Mouse (Mus musculus) CH12.LX (cell line): ENCODE results near the gene Tnni2. TPM values are rescaled to one million over a fixed set of nuclear protein-coding genes. Genes with fewer than 3 reads are reported as not detected.

Experiments
- DNase-seq: peaks from one replicate; pipeline ENCODE4 v3.0.0-alpha.2; 2013; ENCODE audit errors: extremely low read depth
- H3K27ac ChIP-seq: 2 replicates; pipeline ENCODE4 v1.5.1; 2012; ENCODE audit warnings: low read depth, mild to moderate bottlenecking, control low read depth, moderate library complexity; ENCODE audit not compliant: insufficient read depth
- H3K27me3 ChIP-seq: replicated peaks from 2 replicates; pipeline ENCODE3; 2012; ENCODE audit warnings: inconsistent platforms
- H3K36me3 ChIP-seq, 2 experiments: replicated peaks in 1 of 2; 2 replicates each; pipeline versions ENCODE3 to v1.6.1; 2012; ENCODE audit warnings: inconsistent platforms in 1 of 2, low read length in 1 of 2, mild to moderate bottlenecking in 1 of 2, mixed read lengths in 1 of 2, moderate library complexity in 1 of 2; ENCODE audit not compliant: control insufficient read depth in 1 of 2, insufficient read depth in 1 of 2
- H3K4me1 ChIP-seq, 2 experiments: 2 replicates each; pipeline ENCODE4 v1.6.1; 2012; ENCODE audit warnings: inconsistent platforms in 1 of 2, moderate library complexity in 1 of 2; ENCODE audit not compliant: insufficient read depth in 2 of 2, control insufficient read depth in 1 of 2
- H3K4me2 ChIP-seq: 2 replicates; pipeline ENCODE4 v1.6.1; 2012; ENCODE audit warnings: low read depth, mild to moderate bottlenecking, control low read depth; ENCODE audit not compliant: poor library complexity, insufficient read depth, severe bottlenecking
- H3K4me3 ChIP-seq, 3 experiments: fragments of 150-350 bp in 1 of 3; sonication (generic) in 1 of 3; replicated peaks in 1 of 3; 2 replicates each; pipeline versions ENCODE3 to v1.5.1; 2011 to 2012; ENCODE audit warnings: low read depth in 2 of 3, low read length in 2 of 3, mild to moderate bottlenecking in 2 of 3, moderate library complexity in 2 of 3, control low read depth in 1 of 3, improper control_type of control experiment in 1 of 3, inconsistent platforms in 1 of 3, mixed read lengths in 1 of 3; ENCODE audit not compliant: poor library complexity in 1 of 3
- H3K79me2 ChIP-seq: replicated peaks from 2 replicates; pipeline ENCODE4 v1.6.1; 2012; ENCODE audit warnings: mild to moderate bottlenecking, moderate library complexity; ENCODE audit not compliant: control insufficient read depth, poor library complexity, insufficient read depth, severe bottlenecking; ENCODE audit errors: extremely low read depth
- H3K9ac ChIP-seq: 2 replicates; pipeline ENCODE4 v1.6.1; 2012; ENCODE audit warnings: low read depth, mild to moderate bottlenecking, control low read depth, moderate library complexity; ENCODE audit not compliant: insufficient read depth
- H3K9me3 ChIP-seq: replicated peaks from 2 replicates; pipeline ENCODE3; 2012; ENCODE audit warnings: low read length, inconsistent platforms, mixed read lengths
- BHLHE40 ChIP-seq: IDR thresholded peaks from 2 replicates; pipeline ENCODE4 v1.6.1; 2011; ENCODE audit warnings: mild to moderate bottlenecking, low read depth, low read length, improper control_type of control experiment
- CHD1 ChIP-seq: IDR thresholded peaks from 2 replicates; pipeline ENCODE4 v1.6.1; 2012; ENCODE audit warnings: low read depth, low read length, improper control_type of control experiment, inconsistent platforms
- ELF1 ChIP-seq: IDR thresholded peaks from 2 replicates; pipeline ENCODE4 v1.6.1; 2014; ENCODE audit warnings: low read depth, mild to moderate bottlenecking, inconsistent platforms, low read length, improper control_type of control experiment
- EP300 ChIP-seq: IDR thresholded peaks from 2 replicates; pipeline ENCODE4 v1.6.1; 2011; ENCODE audit warnings: low read length, improper control_type of control experiment
- HCFC1 ChIP-seq: IDR thresholded peaks from 2 replicates; pipeline ENCODE4 v1.6.1; 2012; ENCODE audit warnings: low read depth, mild to moderate bottlenecking, inconsistent platforms, low read length, improper control_type of control experiment
- JUN ChIP-seq: IDR thresholded peaks from 2 replicates; pipeline ENCODE4 v1.6.1; 2011; ENCODE audit warnings: low read depth, mild to moderate bottlenecking, low read length, improper control_type of control experiment, moderate library complexity; ENCODE audit not compliant: insufficient read depth
- JUND ChIP-seq: conservative IDR thresholded peaks from 2 replicates; pipeline ENCODE4 v1.6.1; 2011; ENCODE audit warnings: low read depth, low read length, improper control_type of control experiment
- KAT2A ChIP-seq: IDR thresholded peaks from 2 replicates; pipeline ENCODE4 v1.6.1; 2012; ENCODE audit warnings: low read length, improper control_type of control experiment, inconsistent platforms; ENCODE audit not compliant: insufficient replicate concordance
- MAFK ChIP-seq: IDR thresholded peaks from 2 replicates; pipeline ENCODE4 v1.6.1; 2011; ENCODE audit warnings: low read length, improper control_type of control experiment; ENCODE audit not compliant: insufficient replicate concordance
- NELFE ChIP-seq: IDR thresholded peaks from 2 replicates; pipeline ENCODE4 v1.6.1; 2011; ENCODE audit warnings: low read depth, low read length, improper control_type of control experiment
- POLR2AphosphoS2 ChIP-seq: IDR thresholded peaks from 2 replicates; pipeline ENCODE4 v1.6.1; 2011; ENCODE audit warnings: low read depth, low read length, improper control_type of control experiment
- RAD21 ChIP-seq: IDR thresholded peaks from 2 replicates; pipeline ENCODE4 v1.6.1; 2011; ENCODE audit warnings: low read depth, mild to moderate bottlenecking, low read length, improper control_type of control experiment, moderate library complexity
- RCOR1 ChIP-seq: conservative IDR thresholded peaks from 2 replicates; pipeline ENCODE4 v1.6.1; 2012; ENCODE audit warnings: low read depth, mild to moderate bottlenecking, inconsistent platforms, low read length, improper control_type of control experiment
- SMC3 ChIP-seq: IDR thresholded peaks from 2 replicates; pipeline ENCODE4 v1.6.1; 2011; ENCODE audit warnings: low read depth, low read length, improper control_type of control experiment
- TCF12 ChIP-seq: IDR thresholded peaks from 2 replicates; pipeline ENCODE4 v1.6.1; 2014; ENCODE audit warnings: low read depth, mild to moderate bottlenecking, inconsistent platforms, low read length, improper control_type of control experiment
- UBTF ChIP-seq: IDR thresholded peaks from 2 replicates; pipeline ENCODE4 v1.6.1; 2012; ENCODE audit warnings: low read depth, mild to moderate bottlenecking, inconsistent platforms, low read length, improper control_type of control experiment, moderate library complexity
- USF2 ChIP-seq: conservative IDR thresholded peaks from 2 replicates; pipeline ENCODE4 v1.6.1; 2011; ENCODE audit warnings: low read depth, low read length, improper control_type of control experiment
- ZC3H11A ChIP-seq: IDR thresholded peaks from 2 replicates; pipeline ENCODE4 v1.6.1; 2012; ENCODE audit warnings: low read depth, mild to moderate bottlenecking, inconsistent platforms, low read length, improper control_type of control experiment
- ZKSCAN1 ChIP-seq: IDR thresholded peaks from 2 replicates; pipeline ENCODE4 v1.6.1; 2012; ENCODE audit warnings: low read depth, inconsistent platforms, low read length, improper control_type of control experiment, borderline replicate concordance
- ZMIZ1 ChIP-seq: IDR thresholded peaks from 2 replicates; pipeline ENCODE4 v1.6.1; 2012; ENCODE audit warnings: low read depth, mild to moderate bottlenecking, inconsistent platforms, low read length, improper control_type of control experiment
- ZNF384 ChIP-seq: IDR thresholded peaks from 2 replicates; pipeline ENCODE4 v1.6.1; 2012; ENCODE audit warnings: low read depth, low read length, improper control_type of control experiment, inconsistent platforms
- dilution Hi-C: fragments of 300-500 bp; cut with MboI; formaldehyde crosslinking; loops from 2 replicates; pipeline ENCODE4 v1.14.3; 2020; ENCODE audit warnings: low sequenced_read_pairs; ENCODE audit not compliant: extremely low pct_unique_long_range_greater_than_20kb, extremely low pct_ligation_motif_present
- in situ Hi-C: fragments of 300-500 bp; cut with MboI; formaldehyde crosslinking; loops from 3 replicates; pipeline ENCODE4 v1.14.3; 2019; ENCODE audit warnings: low sequenced_read_pairs, low pct_ligation_motif_present, low pct_unique_long_range_greater_than_20kb, mixed read lengths
- polyA plus RNA-seq: library from polyadenylated mRNA; unstranded; fragments of >175 nt; gene quantifications from 2 replicates; pipeline ENCODE4 v1.2.1, GENCODE M21; 2012; ENCODE audit warnings: low read depth; ENCODE audit not compliant: insufficient read length
- total RNA-seq, 2 experiments: library from RNA; depleted of rRNA; stranded (reverse); fragments of 300-350 nt in 1 of 2; fragments of >200 nt in 1 of 2; gene quantifications; 2 replicates each; pipeline ENCODE4 v1.2.3; 2012 to 2014

The Tnni2 gene
- total and polyA plus RNA-seq, 3 experiments = 35.0 to 88.1 (median 74.0) TPM

GRCm38 (mm10) chr7:142400112-142400749 lies 41.4 kb upstream of the Tnni2 start:
- Histone ChIP-seq H3K4me3 (no peak overlapping the region), H3K36me3 (no peaks in the 10 kb centered on the region), H3K4me2 (no peak overlapping the region), H3K27me3 (no peaks in the 10 kb centered on the region), H3K9me3 (no peaks in the 10 kb centered on the region), H3K9ac (no peak overlapping the region), H3K27ac (no peak overlapping the region), H3K79me2 (no peaks in the 10 kb centered on the region), H3K4me1 (peaks cover 11 to 27% of the 10 kb centered on the region in 2 experiments)
- DNase-seq = no peak
- in situ Hi-C loops = no loop called here
- dilution Hi-C loops = no loop called here
- TF ChIP-seq ZKSCAN1 (no peak), HCFC1 (no peak), RCOR1 (no peak), ELF1 (no peak), POLR2AphosphoS2 (no peak), NELFE (no peak), TCF12 (no peak), ZNF384 (no peak), JUND (no peak), USF2 (no peak), JUN (no peak), UBTF (no peak), BHLHE40 (no peak), RAD21 (no peak), EP300 (no peak), ZMIZ1 (no peak), SMC3 (no peak), ZC3H11A (no peak)

GRCm38 (mm10) chr7:142400750-142401142 lies 40.9 kb upstream of the Tnni2 start:
- no peak for DNase-seq
- in situ Hi-C loops (no loop called here), dilution Hi-C loops (no loop called here)
- TF ChIP-seq CHD1 = no peak
- no peak for TF ChIP-seq NELFE
- no peak for TF ChIP-seq TCF12
- no peak for TF ChIP-seq JUND
- TF ChIP-seq MAFK = no peak
- TF ChIP-seq BHLHE40 = no peak
- TF ChIP-seq KAT2A = no peak
- no peak overlapping the region for H3K4me2 ChIP-seq
- H3K9me3 ChIP-seq = no peaks in the 10 kb centered on the region
- no peaks in the 10 kb centered on the region for H3K27me3 ChIP-seq
- H3K36me3 ChIP-seq = no peaks in the 10 kb centered on the region
- no peak overlapping the region for H3K9ac ChIP-seq
- no peak overlapping the region for H3K4me3 ChIP-seq
- no peak overlapping the region for H3K27ac ChIP-seq
- H3K79me2 ChIP-seq = no peaks in the 10 kb centered on the region
- H3K4me1 ChIP-seq = peaks cover 11 to 27% of the 10 kb centered on the region in 2 experiments
